Mouse (Mus musculus): ENCODE results near the gene Snx20.

The Snx20 gene

DNA sequence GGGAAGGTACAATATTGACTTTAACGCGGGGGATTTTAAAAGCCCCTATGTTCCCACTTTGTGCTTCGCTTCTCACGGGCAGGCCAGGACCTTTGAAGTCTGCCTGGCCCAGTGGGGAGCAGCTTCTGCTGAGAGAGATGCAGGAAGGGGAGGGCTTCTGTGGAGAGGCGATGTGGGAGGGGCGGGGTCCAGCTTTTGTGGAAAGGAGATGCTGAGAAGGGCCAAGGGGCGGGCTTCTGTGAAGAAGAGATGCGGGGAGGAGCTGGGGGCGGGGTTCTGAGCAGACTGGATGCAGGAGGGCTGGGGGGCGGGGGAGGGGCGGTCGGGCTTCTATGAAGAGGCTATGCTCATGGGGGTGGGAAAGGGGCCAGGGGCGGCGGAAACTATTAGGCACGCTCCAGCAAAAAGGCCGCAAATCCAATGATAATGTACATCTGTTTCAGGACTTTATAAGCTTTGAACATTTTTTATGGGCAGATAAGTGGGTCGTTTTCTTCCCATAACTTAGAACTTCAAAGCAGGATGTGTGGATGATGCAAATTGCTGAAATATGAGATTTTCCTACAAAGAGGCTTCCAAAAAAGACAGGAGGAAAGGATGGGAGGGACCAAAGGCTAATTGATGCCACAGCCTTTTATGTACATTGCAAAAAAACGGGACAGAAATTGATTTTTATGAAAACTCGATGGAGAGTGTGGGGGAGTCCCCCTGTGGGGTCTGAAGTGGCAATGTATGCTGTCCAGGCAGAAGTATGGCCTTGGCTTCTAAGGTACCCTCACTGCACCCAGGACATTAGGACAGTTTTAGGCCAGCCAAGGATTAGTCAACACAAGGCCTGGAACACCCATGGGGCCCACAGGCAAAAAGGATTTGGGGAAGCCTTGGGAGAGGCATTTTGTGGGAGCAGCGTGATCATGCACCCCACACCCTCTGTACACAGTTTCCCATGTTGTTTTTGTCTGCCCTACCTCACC, 31.6 kb downstream of the Snx20 start:
- DNase-seq (ENCODE audit: low spot score), result no peak

DNA sequence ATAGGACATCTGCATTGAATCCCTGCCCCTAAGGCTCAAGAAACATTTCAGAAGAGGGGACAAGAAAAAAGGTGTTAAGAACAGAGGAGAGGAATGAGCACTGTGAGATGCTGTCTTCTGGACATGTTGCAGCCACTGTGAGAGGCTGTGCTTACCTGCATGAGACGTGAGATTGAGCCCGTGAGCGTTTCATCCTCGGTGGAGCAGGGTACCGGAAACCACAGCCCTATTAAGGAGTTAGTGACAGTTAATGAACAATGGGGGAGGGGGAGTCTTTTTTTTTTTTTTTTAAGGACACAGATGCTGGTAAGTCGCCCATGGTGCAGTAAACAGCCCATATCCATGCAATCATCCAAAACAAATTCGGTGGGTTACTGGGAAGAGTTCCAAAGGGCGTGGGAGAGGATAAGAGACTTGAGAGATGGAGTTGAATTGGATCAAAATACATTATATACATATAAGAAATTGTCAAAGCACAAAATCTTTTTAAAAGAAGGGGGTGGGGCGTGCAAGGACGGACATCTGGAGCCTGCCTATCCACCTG, 32.4 kb downstream of the Snx20 start:
- DNase-seq (ENCODE audit: low spot score), result no peak

DNA sequence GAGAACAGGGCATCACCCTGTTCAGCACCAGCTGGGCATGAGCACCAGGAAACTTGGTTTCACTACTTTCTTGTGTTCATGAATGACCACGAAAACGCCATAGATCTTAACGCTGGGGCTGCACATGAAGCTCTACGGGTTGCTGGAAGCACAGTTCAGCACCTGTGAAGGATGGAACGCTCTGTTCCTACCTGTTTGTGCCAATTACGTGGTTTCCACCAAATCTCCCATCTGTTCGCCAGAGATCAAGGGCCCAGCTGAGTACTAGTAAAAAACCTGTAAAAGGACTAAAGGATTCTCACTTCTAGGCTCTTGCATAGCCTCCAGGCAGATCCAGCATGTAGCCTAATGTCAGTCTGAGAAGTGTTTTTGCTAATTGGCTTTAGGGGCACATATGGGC, 36.4 kb downstream of the Snx20 start:
- no peak for DNase-seq (ENCODE audit: low spot score)

DNA sequence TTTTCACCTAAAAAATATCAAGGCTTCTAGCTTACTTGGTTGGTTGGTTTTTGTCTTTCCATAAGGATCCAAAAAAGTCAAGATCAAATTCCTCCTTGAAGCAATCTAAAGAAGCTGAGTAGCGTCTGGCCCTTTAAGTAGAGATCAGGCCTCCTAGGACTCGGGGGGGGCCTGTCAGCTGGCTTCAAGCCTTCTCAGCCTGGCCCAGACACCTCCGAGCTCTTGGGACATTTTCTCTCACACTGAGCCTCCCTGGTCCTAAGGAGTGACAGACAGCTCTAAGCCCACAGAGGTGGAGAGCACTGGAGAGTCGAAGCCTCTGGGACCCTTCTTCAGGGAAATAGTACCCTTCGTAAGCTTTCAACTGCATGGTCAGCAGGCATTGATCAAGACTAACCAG, 37.4 kb downstream of the Snx20 start:
- DNase-seq (ENCODE audit: low spot score), result no peak

DNA sequence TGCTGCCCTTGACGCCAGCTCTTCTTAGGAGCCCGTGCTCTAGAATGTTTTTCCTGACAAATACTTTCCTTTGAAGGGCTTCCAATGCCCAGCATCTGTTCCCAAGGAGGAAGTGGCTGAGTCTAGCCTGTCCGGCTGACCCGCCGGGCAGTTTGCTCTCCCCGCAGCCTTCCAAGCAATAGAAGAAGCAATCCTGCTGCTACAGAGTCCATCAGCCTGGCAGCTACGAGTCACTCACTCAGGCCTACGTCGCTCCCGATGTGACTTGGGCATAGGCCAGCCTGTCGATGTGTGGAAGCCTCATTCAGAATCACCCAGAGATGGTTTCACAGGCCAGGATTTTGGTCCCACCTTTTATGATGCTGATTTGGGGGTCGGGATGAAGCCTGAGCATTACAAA, 39.9 kb downstream of the Snx20 start:
- DNase-seq (ENCODE audit: low spot score), result no peak

DNA sequence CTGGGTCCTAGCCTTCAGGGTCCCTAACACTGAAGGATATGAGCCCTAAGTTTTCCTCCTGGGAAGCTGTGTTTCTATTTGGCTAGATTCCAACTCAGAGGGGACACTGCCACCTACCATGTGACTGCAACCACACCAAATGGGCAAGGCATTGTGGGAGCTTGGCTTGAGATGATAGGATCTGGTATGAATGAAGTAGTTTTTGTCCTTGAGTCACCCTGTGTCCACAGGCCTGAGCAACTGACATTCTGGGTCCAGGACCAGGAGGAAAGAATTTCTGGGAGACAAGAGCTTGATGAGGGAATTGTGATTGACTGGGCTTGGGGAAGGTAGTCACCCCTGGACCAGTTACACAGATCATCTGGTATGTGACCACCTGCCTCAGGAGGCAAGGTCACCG, 42.0 kb downstream of the Snx20 start:
- no peak for DNase-seq (ENCODE audit: low spot score)

DNA sequence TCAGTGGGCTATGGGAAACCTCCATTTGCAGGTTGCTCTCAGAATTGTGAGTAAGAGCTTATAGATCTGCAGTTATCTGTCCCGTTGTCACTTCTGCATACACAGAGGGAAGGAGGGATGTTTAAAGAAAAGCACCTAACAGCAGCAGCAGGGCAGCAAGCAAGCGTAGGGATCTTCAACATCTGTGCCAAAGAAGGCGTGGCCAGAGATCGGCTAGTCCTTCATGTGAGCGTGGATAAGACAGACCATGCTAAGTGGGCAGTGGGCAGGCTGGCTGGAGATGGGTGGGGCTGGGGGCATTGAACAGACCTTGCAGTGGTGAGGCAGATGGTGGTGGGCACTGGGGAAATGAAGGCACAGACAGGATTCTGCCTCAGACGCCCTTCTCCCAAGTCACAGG, 45.7 kb downstream of the Snx20 start:
- no peak for DNase-seq (ENCODE audit: low spot score)

DNA sequence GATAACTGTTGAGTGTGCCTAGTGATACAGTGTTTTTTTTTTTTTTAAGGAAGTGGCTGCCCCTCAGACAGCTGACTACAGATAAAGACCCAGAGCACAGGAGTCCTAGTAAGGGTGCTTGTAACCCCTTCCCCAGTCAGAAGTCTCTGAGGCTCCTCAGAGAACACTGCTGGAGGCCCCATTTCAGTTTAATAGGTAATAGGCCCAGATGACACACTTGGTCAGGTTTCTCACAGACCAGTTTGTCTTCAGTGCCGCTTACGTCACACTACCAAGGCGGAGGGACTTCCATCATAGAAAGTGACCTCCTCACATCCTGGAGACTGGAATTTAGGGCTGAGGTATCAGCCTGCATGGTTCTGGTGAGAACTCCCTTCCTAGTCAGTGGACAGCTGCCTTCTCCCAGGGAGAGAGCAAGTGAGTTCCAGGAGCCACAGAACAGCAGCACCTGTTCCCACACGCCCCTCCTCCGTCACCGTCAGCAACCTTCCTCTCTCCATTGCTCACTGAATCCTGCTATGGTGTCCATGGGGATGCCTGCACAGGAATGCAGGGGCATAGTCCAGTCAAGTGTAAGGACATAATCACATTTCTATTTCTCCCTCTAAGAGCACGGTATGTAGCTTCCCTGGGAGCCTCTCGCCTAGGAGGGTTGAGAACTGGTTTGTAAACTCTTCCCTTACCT, 47.6 kb downstream of the Snx20 start:
- DNase-seq (ENCODE audit: low spot score), result no peak

DNA sequence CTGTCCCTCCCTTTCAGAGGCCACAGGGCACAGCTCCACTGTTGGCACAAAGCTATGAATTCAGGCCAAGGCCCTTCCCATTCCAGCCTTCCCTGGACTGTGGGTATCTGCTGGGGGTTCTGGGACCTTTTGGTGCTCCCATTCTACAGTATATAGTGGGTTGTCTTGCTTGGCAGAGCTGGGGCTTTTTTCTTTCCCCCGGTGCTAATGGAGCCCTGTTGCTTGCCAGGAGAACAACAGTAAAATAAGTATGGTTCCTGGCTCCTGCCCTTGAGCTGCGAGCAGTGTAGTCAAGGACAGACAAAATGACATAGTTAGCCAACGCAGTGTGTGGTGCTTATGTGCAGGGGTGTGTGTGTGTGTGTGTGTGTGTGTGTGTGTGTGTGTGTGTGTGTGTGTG, 52.1 kb downstream of the Snx20 start:
- DNase-seq (ENCODE audit: low spot score), result no peak

DNA sequence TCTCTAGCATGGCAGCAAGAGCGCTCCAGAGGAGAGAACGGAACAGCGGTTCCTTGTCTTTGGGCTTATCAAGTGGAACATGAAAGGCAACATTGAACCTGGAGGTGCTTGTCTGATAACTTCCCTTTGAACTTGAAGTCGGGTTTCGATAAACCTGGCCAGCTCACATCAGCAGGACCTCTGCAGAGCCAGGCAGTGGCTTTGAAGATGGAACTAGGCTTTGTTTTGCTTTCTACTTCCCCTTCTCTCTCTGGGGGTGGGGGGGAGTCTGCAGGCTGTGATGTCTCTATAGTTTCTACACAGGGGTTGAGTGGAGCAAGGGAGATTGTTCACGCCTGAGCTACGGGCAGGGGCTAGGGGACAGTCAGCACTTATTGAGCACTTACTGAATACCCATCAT, 55.1 kb downstream of the Snx20 start:
- no peak for DNase-seq (ENCODE audit: low spot score)

DNA sequence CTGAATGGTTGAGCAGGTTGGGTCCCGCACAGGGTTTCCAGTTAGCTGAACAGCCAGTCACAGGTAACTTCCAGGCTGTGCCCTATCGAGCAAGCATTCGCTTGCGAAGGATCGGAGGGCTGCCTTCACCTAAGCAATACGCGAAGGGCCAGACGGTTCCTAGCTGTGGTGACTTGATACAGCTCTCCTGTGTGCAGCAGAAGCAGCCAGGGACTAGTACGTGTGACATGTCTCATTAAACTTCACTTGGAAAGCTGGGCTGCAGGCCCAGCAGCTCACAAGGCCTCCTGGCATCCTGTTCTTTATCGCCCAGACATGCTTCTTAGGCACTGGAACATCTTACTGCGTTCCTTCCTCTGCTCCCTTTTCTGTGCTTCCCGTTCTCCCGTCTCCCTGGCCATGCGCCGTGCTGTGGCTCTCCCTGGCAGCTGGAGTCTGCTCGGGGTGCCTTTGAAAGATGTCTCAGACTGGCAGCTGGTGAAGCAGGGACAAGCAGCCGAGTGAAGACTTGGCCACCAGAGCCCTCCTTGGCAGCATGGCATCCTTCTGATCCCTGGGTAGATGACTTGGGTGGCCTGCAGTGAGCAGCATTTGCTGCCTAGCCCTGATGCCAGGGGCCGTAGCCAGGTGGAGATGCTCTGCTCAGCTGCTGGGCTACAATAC, 56.1 kb downstream of the Snx20 start:
- DNase-seq (ENCODE audit: low spot score), result no peak

DNA sequence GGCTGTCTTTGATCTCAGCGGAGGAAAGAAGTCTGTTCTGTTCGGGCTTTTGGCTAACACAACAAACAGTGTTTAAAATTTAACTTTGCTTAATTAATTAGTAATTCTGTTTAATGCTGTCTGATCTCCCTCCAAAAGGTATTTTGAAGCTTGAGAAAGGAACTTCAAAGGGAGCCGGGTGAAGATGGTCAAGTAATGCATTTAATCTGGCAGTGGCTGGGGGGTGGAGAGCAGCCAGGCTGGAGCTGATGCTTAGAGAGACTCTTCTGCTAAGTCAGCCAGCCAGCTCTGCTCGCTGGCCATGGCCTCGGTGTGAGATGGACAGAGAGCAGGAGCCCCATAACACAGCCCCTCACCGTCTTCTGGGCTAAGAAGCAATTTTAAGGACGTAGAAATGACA, 56.7 kb downstream of the Snx20 start:
- DNase-seq (ENCODE audit: low spot score), result no peak

DNA sequence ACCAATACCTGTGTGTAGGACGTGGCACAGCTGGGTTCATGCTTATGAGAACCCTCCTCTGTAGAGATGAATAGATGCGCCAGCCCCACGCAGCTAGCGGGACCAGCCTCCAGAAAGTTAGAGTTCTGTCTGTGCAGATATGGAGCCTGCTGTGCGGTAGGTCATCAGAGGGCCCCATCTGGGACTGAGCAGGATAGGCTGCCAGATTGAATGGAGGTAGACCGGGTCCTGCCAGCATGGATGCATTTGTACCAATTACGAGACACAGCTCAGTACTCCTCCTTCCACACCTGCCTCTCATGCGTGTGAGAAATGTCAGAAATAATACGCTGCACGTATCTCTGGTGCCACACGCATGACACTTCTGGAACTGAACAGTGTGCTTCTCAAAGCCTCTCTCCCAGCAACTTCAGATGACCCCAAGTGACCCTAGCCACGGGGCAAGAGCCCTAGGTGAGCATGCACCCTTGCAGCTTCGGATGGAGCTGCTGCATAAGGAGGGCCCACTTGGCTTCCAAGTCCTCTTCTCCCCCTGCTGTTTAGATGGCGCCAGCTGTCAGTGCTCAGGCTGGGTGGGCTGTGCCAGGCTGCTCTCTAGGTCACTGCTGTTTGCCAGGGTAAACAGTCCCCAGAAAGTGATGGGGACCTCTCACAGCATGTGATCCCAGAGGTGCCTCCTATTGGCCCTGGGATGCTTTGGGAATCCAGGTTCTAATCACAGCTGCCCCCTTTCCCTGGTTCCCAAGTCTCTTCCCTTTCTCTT, 57.3 kb downstream of the Snx20 start:
- no peak for DNase-seq (ENCODE audit: low spot score)

DNA sequence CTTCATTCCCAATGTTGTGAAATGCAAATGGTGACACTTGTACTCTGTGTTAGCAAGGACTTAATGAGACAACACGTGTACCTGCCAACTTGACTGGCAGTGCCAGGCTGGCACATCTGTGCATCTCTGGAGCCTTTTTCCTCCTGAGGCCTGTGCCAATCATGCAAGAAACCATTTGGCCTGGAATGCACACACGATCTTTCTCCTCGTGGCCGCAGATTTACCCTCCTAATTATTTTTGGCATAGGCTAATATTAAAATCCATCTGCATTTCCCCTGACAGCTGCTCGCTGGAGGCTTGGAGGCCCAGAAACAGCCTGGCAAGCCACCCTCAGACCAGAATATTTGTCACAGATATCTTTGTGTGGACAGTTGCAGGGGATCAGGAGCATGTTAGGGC, 58.3 kb downstream of the Snx20 start:
- DNase-seq (ENCODE audit: low spot score), result no peak
